Mouse (Mus musculus) megakaryocyte-erythroid progenitor cell, adult 5-6 weeks (primary cell): ENCODE data around the gene Eef2k. TPM values are rescaled to one million over a fixed set of nuclear protein-coding genes. Genes with fewer than 3 reads are reported as not detected.
"Not testable (repeated sequence)": the region's sequence is repeated elsewhere in the genome, so short reads cannot be mapped to it uniquely, and the experiment has no call there.

Source experiments
- ATAC-seq: replicated peaks from 2 replicates; pipeline ENCODE4 v1.8.0; 2016; ENCODE audit warnings: mild to moderate bottlenecking, inconsistent platforms; ENCODE audit not compliant: severe bottlenecking, poor library complexity, low FRiP score, low TSS enrichment
- total RNA-seq, 2 experiments: library from RNA; stranded (forward) in 1 of 2; stranded (reverse) in 1 of 2; fragments of 200-1000, 215-1000 nt in 1 of 2; fragments of >200 nt in 1 of 2; fragmentation: Nextera tagmentation in 1 of 2; gene quantifications; 2 replicates each; pipeline ENCODE4 v1.2.3; 2014 to 2017

Eef2k gene
- total RNA-seq, 2 experiments from 2014 or later = 42.3 to 52.6 TPM

GRCm38 (mm10) chr7:120917279-120917591, 74.6 kb downstream of the Eef2k start:
- no peak for ATAC-seq

GRCm38 (mm10) chr7:120917592-120918461, 75.2 kb downstream of the Eef2k start, which contains the start of gene Polr3e:
Polr3e (plus strand) TSS chr7:120917744.
- peak; percentile 84 for ATAC-seq

- peak; percentile 88 for ATAC-seq
Measured at GRCm38 (mm10) chr7:120918526-120918962, 75.9 kb downstream of the Eef2k start.

- no peak for ATAC-seq
Measured at GRCm38 (mm10) chr7:120933110-120933509, 90.5 kb downstream of the Eef2k start.

GRCm38 (mm10) chr7:120933680-120934195, 91.1 kb downstream of the Eef2k start:
- peak; percentile 84 for ATAC-seq

- peak; percentile 70 for ATAC-seq
Measured at GRCm38 (mm10) chr7:120934716-120935115, 92.1 kb downstream of the Eef2k start.

- no peak for ATAC-seq
Measured at GRCm38 (mm10) chr7:120936522-120936921, 93.9 kb downstream of the Eef2k start.

GRCm38 (mm10) chr7:120938206-120938605, 95.6 kb downstream of the Eef2k start:
- ATAC-seq = no peak

- no peak for ATAC-seq
Measured at GRCm38 (mm10) chr7:120940343-120940742, 97.7 kb downstream of the Eef2k start.

GRCm38 (mm10) chr7:120941214-120941613, 98.6 kb downstream of the Eef2k start:
- no peak for ATAC-seq

- ATAC-seq = no peak
Measured at GRCm38 (mm10) chr7:120942506-120942905, 99.9 kb downstream of the Eef2k start.

- no peak for ATAC-seq
Measured at GRCm38 (mm10) chr7:120943936-120944509, 101.4 kb downstream of the Eef2k start.

- ATAC-seq = not testable (repeated sequence)
Measured at GRCm38 (mm10) chr7:120953591-120953990, 111.0 kb downstream of the Eef2k start.

Other genes starting within 250 kb of the Eef2k start
- 207 and 215 TPM in 2 replicates for gene Uqcrc2, start 207.7 kb upstream of the Eef2k start, total RNA-seq (2014; fragmentation: Nextera tagmentation)
- 222 and 233 TPM in 2 replicates for gene Uqcrc2, start 207.7 kb upstream of the Eef2k start, total RNA-seq (2017)
- not detected in 2 replicates for gene Pdzd9, start 172.5 kb upstream of the Eef2k start, total RNA-seq (2014; fragmentation: Nextera tagmentation)
- not detected in 2 replicates for gene Pdzd9, start 172.5 kb upstream of the Eef2k start, total RNA-seq (2017)
- 31.7 and 38.8 TPM in 2 replicates for gene Mosmo, start 165.2 kb upstream of the Eef2k start, total RNA-seq (2014; fragmentation: Nextera tagmentation)
- 15.4 and 42.1 TPM in 2 replicates for gene Mosmo, start 165.2 kb upstream of the Eef2k start, total RNA-seq (2017)
- not detected in 2 replicates for gene Vwa3a, start 103.5 kb upstream of the Eef2k start, total RNA-seq (2014; fragmentation: Nextera tagmentation)
- gene Vwa3a, start 103.5 kb upstream of the Eef2k start, total RNA-seq (2017) = not detected in 2 replicates
- gene Gm5737, start 30.5 kb upstream of the Eef2k start, total RNA-seq (2014; fragmentation: Nextera tagmentation) = not detected in 2 replicates
- not detected in 2 replicates for gene Gm5737, start 30.5 kb upstream of the Eef2k start, total RNA-seq (2017)
- gene Polr3e, start 74.9 kb downstream of the Eef2k start, total RNA-seq (2014; fragmentation: Nextera tagmentation) = 36.0 and 40.6 TPM in 2 replicates
- gene Polr3e, start 74.9 kb downstream of the Eef2k start, total RNA-seq (2017) = 32.4 and 36.6 TPM in 2 replicates
- 32.2 and 39.0 TPM in 2 replicates for gene Cdr2, start 139.5 kb downstream of the Eef2k start, total RNA-seq (2014; fragmentation: Nextera tagmentation)
- gene Cdr2, start 139.5 kb downstream of the Eef2k start, total RNA-seq (2017) = 42.9 and 61.6 TPM in 2 replicates
- 0.33 TPM in 1 of 2 replicates, not detected in the other for gene Mfsd13b, start 139.7 kb downstream of the Eef2k start, total RNA-seq (2014; fragmentation: Nextera tagmentation)
- not detected in 2 replicates for gene Mfsd13b, start 139.7 kb downstream of the Eef2k start, total RNA-seq (2017)
- 45.9 and 68.5 TPM in 2 replicates for gene Mettl9, start 191.6 kb downstream of the Eef2k start, total RNA-seq (2014; fragmentation: Nextera tagmentation)
- 73.7 and 91.7 TPM in 2 replicates for gene Mettl9, start 191.6 kb downstream of the Eef2k start, total RNA-seq (2017)
- 8.0 TPM in 1 of 2 replicates, not detected in the other for gene Igsf6, start 231.7 kb downstream of the Eef2k start, total RNA-seq (2014; fragmentation: Nextera tagmentation)
- 1.3 and 3.7 TPM in 2 replicates for gene Igsf6, start 231.7 kb downstream of the Eef2k start, total RNA-seq (2017)
- 0.17 and 0.42 TPM in 2 replicates for gene Otoa, start 238.8 kb downstream of the Eef2k start, total RNA-seq (2014; fragmentation: Nextera tagmentation)
- 0.34 TPM in 1 of 2 replicates, not detected in the other for gene Otoa, start 238.8 kb downstream of the Eef2k start, total RNA-seq (2017)